Mouse (Mus musculus) mature B cell (primary cell): Measurements from ENCODE around the gene Srgap1.

Experiments used
- in situ Hi-C: fragments of 300-500 bp; cut with MboI; formaldehyde crosslinking; loops from 2 replicates; pipeline ENCODE4 v1.14.3; 2019

Gene Srgap1

GRCm38 (mm10) chr10:122016631-122017030 lies 30.5 kb downstream of the Srgap1 start:
- in situ Hi-C loops, result no loop called here

GRCm38 (mm10) chr10:122012321-122012720 lies 34.8 kb downstream of the Srgap1 start:
- in situ Hi-C loops, result no loop called here

GRCm38 (mm10) chr10:122008731-122009391 lies 38.3 kb downstream of the Srgap1 start:
- in situ Hi-C loops, result no loop called here

GRCm38 (mm10) chr10:122008370-122008730 lies 38.8 kb downstream of the Srgap1 start:
- in situ Hi-C loops, result no loop called here

- in situ Hi-C loops, result no loop called here
Measured at GRCm38 (mm10) chr10:122006606-122007005, 40.5 kb downstream of the Srgap1 start.

DNA sequence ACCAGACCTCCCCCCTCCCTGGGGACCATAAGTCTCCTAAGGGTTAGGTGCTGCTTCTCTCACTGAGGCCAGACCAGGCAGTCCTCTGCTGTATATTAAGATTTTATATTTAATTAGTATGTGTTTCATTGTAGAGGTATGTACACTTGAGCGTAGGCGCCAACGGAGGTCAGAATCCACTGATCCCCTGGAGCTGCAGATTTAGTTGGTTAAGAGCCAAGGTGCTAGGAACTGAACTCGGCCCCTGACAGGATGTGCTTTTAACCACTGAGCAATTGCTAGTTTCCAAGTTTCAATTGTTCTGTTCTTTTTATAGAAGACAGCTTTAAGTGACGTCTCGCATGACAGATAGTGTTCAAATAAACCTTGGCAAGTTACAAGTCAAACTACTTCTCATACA lies 41.0 kb downstream of the Srgap1 start:
- in situ Hi-C loops, result no loop called here

DNA sequence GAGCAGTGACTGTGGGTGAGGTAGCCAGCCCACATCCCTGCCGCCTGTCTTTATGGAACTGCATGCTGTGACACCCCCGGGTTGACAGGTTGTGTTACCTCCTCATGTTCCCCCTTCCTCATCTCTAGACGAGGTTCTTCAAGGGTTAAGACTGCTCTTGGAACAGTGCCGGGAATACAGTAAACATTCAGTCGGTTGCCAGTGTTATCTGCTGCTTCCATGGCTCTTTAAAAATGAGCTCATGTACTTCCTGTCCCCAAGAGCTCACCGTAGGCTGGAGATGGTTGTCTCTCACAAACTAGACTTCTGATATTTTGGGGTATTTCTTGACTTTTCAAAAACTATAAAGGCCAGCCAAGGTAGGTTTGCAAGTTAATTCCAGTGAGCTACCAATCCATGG lies 41.6 kb downstream of the Srgap1 start:
- in situ Hi-C loops, result no loop called here

- in situ Hi-C loops, result no loop called here
Measured at GRCm38 (mm10) chr10:122002930-122003329, 44.2 kb downstream of the Srgap1 start.

DNA sequence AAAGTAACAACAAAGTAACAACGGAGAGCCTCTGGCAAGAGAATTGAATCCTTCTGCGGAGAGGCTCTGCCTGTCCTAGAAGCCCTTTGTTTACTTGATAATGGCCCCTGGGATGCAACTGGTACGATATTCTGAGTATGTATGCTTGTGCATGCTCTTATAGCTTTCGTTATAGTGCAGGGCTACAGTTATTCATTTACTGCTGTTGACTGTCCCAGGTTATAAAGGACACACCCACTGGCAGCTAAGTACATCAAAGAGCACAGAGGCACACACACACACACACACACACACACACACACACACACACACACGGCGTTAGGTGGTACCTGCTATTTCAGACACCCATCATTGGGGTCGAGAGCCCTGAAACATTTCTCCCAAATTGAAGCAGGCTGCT lies 48.3 kb downstream of the Srgap1 start:
- in situ Hi-C loops, result no loop called here

GRCm38 (mm10) chr10:121996500-121996899 lies 50.6 kb downstream of the Srgap1 start:
- in situ Hi-C loops, result no loop called here

- in situ Hi-C loops, result no loop called here
Measured at GRCm38 (mm10) chr10:121995448-121995847, 51.7 kb downstream of the Srgap1 start.

DNA sequence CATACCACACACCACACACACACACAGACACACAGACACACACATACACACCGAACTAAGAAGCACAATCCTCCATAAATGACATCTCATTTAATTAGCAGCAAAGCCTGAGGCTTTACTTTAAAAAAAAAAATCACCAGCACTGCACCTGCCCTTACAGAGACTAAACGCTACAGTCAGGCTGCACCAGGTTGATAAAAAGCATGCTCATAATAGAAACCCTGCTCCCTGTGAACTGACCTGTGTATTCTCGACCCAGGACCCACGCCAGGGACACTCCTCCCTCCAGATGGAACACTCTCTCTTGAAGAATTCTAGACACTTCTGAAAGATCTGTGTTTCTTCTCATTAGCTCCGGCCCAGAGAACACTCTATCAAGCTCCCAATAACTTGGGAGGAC lies 52.5 kb downstream of the Srgap1 start:
- in situ Hi-C loops, result no loop called here

DNA sequence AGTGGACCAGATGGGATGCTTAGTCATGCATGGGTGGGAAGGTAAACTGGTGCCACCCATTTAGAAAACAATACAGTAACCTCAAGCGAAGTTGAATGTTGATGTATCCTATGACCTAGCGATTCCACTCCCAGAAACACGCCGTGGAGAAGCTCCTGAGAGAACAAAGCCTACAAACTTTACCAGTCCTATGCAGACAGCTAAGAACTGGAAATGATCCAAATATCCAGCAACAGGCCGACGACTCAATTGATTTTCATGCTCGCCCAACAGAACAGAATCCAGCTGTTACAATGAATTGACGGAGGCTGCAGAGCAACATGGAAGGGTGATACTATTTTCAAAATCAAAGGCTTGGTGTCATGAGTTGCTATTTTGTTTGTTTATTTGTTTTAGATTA lies 54.5 kb downstream of the Srgap1 start:
- in situ Hi-C loops, result no loop called here

GRCm38 (mm10) chr10:121986997-121987396 lies 60.1 kb downstream of the Srgap1 start:
- in situ Hi-C loops, result no loop called here

DNA sequence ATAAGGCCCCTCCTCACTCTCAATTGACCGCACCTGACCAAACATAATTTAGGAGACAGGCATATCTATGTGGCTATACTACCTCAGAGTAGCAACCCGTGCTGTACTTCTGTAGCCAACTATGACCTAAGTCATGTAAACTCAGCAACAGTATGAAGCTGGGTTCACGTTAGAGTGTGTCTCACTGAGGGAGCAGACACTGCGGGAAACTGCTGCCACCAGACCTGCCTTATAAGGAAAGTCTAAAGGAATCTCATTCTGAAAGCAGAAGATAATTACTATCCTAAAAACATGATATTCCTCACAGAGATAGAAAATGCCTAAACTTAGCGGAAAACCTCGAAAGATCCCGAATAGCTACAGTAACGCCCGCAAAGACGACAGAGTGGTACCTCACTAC lies 62.2 kb downstream of the Srgap1 start:
- in situ Hi-C loops, result no loop called here

DNA sequence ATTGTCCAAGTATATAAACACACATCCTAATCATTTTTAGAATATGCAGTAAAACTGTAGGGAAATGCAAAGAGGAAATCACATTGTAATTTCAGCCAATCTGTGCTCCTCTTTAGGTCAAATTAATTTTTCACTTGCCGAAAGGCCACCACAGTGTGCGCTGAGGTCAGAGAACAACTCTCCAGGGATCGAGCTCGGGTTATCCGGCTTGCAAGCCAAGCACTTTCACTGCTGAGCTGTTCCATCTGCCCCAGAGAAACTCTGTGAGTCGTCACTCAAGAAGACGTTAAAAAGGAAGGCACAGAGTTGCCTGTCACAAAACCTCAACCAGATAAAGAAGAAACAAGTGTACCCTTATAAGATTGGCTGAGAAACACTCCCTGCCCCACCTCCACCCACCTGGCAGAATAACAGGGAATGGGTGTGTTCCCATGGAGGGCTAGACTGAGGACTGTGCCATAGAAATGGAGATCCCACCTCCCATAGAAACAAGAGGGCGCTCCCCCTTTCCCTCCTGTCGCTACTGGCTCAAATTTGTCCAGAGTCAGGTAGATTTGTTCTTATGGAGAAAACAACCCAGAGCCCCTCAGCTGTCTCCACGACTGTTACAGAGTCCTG lies 63.0 kb downstream of the Srgap1 start:
- in situ Hi-C loops, result no loop called here

DNA sequence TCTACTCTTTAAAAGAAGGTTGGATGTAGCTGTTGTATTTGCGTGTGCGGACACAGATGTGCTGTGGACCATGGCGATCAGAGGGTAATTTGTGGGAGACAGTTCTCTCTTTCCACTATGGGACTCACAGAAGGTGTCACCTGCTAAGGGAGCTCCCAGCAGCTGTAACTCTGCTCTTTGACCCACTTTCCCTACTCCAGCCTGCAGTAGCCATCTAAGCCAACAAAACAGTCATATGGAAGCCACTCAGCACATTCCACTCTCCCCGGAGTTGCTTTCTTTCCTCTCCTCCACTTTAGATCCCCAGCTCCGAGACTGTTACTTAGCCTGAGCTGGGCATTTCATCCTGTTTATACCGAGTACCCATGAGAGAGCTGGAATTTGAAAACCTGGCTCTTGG lies 71.8 kb downstream of the Srgap1 start:
- in situ Hi-C loops, result no loop called here

DNA sequence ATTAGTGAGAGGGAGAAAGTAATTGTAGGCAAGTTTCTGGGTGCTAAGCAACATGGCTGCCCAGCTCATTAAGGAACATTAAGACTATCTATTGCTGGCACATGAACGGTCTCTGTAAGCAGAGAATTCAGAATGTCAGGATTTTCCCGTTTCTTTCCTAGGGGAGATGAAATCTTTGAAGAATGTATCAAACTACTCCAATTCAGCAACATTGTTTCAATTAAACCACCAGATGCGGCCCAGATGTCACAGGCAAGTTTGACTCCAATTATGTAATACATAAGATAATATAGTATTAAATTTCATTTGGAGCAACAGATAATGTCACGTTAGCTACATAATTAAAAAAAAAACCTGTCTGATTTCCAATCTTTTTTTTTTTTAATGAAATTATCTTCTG lies 72.5 kb downstream of the Srgap1 start:
- in situ Hi-C loops, result no loop called here

- in situ Hi-C loops, result no loop called here
Measured at GRCm38 (mm10) chr10:121973281-121973680, 73.8 kb downstream of the Srgap1 start.

DNA sequence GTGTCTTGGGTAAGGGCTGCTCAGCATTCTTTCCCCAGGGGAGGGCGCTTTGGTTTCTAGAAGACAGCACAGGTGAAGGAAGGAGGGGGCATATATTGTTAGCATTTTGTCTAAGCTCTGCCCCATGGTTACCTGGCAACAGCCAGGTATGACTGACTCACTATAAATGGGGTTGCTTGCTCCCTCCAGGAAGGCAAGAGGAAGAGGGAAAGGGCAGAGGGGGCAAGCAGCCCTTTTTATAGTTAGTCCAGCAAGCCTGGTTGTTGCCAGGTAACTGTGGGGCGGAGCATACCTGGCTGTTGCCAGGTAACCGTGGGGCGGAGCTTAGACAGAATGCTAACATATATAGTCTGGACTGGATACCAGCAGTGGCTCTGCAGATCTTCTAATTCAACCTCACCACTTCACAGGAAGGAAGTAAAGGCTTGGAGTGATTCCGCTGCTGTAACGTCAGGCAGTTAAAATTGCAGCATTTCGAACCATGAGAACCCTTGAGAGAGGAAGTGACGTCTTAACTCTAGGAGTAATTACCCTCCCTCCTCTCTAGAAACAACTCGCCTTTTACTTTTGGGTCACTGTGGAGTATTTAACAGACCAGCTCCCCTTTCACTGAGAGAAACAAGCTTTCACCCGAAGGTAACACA lies 74.7 kb downstream of the Srgap1 start:
- in situ Hi-C loops, result no loop called here

DNA sequence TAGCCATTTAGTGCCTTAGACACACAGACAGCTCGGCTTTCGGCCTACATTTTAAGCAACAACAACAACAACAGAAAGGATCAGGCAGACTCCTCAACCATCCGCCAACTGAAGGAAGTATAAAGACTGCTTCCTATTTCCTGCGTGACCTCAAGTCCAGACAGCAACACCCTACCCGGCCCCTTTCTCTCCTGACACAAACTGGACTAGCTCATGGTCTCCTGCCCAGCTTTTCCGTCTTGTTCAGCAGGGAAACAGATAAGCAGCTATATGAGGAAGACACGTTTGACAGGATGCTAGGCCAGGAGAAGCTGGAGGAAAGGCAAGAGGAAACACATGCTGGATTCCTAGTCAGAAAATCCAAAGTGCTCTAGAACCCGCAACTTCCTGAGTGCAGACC lies 75.5 kb downstream of the Srgap1 start:
- in situ Hi-C loops, result no loop called here

- in situ Hi-C loops, result no loop called here
Measured at GRCm38 (mm10) chr10:121970912-121971311, 76.2 kb downstream of the Srgap1 start.

DNA sequence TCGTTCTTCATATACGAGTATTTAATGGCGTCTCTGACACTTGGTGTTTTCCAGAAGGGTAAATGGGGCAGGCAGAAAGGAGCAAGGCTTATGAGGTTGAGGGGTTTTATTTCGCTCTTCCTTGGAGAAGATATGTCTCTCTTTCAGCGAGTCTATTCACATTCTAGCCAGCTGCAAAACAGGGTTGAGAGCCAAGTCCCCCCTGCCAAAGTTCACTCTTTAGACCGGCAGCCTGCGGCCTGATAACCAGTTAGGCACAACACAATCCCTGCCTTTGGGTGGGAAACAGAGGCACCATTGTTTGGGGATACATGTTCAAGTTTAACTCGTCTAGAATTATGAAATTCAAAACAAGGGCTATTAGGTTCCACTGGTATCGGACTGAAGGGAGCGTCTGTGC lies 83.0 kb downstream of the Srgap1 start:
- in situ Hi-C loops, result no loop called here

DNA sequence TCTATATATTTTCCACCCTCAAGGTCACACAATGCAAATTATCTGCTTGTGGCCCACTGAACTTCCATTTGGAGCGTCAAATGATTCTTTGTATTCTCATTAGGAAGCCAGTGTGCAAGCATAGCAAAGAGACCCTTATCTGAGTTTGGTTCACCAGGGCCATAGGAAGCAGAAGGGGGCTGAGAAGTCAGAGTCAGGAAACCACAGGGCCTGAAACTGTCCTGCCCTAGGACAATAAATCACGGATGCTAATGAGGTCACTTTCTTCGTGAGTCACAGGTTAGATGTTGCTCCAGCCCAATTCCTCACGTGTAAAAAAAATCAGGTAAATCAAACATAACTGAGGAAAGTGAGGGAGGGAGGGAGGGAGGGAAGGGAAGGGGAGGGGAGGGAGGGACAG lies 85.1 kb downstream of the Srgap1 start:
- in situ Hi-C loops, result no loop called here
